Mouse (Mus musculus) CD4-positive, CD25-positive, alpha-beta regulatory T cell (primary cell): Measurements from ENCODE around the gene Ndufc1. TPM values are rescaled to one million over a fixed set of nuclear protein-coding genes. Genes with fewer than 3 reads are reported as not detected.

Source experiments
- polyA plus RNA-seq: library from polyadenylated mRNA; unstranded; fragments of 100-300 nt; shearing (Covaris generic); gene quantifications from one replicate; pipeline ENCODE4 v1.2.1, GENCODE M21; 2017

Ndufc1 gene
- polyA plus RNA-seq: 195 TPM

GRCm38 (mm10) chr3:51408561-51409183 lies at the start of gene Ndufc1:
Gene Ndufc1 (minus strand): TSS chr3:51408988.

GRCm38 (mm10) chr3:51415098-51416072 lies 6.6 kb upstream of the Ndufc1 start, which contains the start of gene Naa15:
Gene Naa15 (plus strand): TSS chr3:51415148.

DNA sequence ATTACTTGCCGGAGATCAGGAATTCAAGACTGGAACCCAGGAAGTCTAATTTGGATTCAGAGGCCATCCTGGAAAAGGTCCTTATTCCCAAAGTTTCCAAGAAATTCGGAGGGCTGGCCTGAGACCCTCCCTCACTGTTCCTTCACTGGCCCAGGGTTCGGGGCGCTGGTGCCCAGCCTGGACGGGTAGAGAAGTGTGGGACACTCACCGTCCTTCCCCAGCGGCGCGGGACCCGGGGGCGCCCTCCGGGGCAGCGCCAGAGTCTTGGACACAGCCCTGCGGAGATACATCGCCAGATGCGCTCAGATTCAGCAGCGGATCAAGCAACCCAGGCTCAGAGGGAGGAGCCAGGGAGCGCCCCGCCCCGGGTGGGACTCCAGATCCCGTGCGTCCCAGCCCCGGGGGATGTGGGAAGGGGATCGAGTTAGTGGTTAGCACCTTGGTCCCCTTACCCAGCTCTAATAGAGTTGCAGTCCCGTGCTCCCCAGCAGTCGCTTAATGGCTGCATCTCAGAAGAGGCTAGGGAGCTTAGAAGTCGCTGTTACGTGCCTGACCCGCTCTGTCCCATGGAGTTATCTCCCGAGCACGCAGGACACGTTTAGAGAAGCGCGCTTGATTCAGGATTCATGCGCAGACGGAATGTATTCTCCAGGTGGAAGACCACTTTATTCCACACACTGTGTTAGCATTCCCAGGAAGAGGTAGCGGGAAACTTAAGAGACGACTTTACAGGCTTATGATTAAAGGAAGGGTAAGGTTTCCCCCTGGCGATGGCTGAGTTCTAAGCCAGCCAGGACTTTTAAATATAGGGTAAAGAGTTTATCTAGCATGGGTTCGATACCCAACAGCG lies 12.3 kb downstream of the Ndufc1 start, which contains the start of gene Mgarp:
Mgarp (minus strand) TSS at position 520 of the 850 bp plus-strand sequence.

Other genes with a start within 250 kb of the Ndufc1 start
- 14.2 TPM for gene Noct, start 184.5 kb downstream of the Ndufc1 start, polyA plus RNA-seq
- gene Elf2, start 68.3 kb downstream of the Ndufc1 start, polyA plus RNA-seq: 110 TPM
- 1.6 TPM for gene Mgarp, start 12.2 kb downstream of the Ndufc1 start, polyA plus RNA-seq
- 83.8 TPM for gene Naa15, start 6.2 kb upstream of the Ndufc1 start, polyA plus RNA-seq
- gene Rab33b, start 74.9 kb upstream of the Ndufc1 start, polyA plus RNA-seq: 32.2 TPM
- gene Setd7, start 151.9 kb upstream of the Ndufc1 start, polyA plus RNA-seq: 9.6 TPM